Comparison of ENCODE assay signal across 15 mouse cellular contexts in genomic region chr14:47406000-47406399, GRCm38 (mm10).
"Had no signal": no experiment of that assay in that cellular context is flagged by ENCODE, and none has a peak within 500 bp of the region (broad histone marks: within the 10 kb centered on the region; RNA-seq: fewer than 3 reads in every experiment).

No protein-coding gene starts in this region.

- DNase-seq: kidney, adult 2 months; lung, embryonic 14.5 days; retina, postnatal 1 day; right cerebral cortex, postnatal 14 days; thymus, postnatal 4 days had no signal

- H3K27ac ChIP-seq: kidney, postnatal 0 days; left cerebral cortex, adult 2 months; limb, embryonic 10.5 days; liver, embryonic 15.5 days; midbrain, embryonic 12.5 days; neural tube, embryonic 13.5 days; stomach, embryonic 15.5 days had no signal

- H3K9ac ChIP-seq: liver, embryonic 15.5 days; lung, embryonic 14.5 days; midbrain, embryonic 12.5 days; neural tube, embryonic 13.5 days; stomach, embryonic 15.5 days had no signal

- H3K4me3 ChIP-seq: left cerebral cortex, adult 2 months; limb, embryonic 10.5 days; liver, embryonic 15.5 days; midbrain, embryonic 12.5 days; neural tube, embryonic 13.5 days; stomach, embryonic 15.5 days had no signal

- H3K4me2 ChIP-seq: liver, embryonic 11.5 days; liver, embryonic 15.5 days; lung, embryonic 14.5 days; midbrain, embryonic 12.5 days; neural tube, embryonic 13.5 days; stomach, embryonic 15.5 days had no signal

- H3K9me3 ChIP-seq: limb, embryonic 10.5 days; liver, embryonic 15.5 days; midbrain, embryonic 12.5 days; neural tube, embryonic 13.5 days; stomach, embryonic 15.5 days had no signal

- ATAC-seq: intestine, embryonic 16.5 days; midbrain, embryonic 16.5 days had no signal

- H3K27me3 ChIP-seq: liver, embryonic 15.5 days; midbrain, embryonic 12.5 days; neural tube, embryonic 13.5 days; stomach, embryonic 15.5 days had no signal

- H3K4me1 ChIP-seq: limb, embryonic 10.5 days; midbrain, embryonic 12.5 days; neural tube, embryonic 13.5 days; stomach, embryonic 15.5 days had no signal
